Mouse (Mus musculus): ENCODE data around the gene Fam166b. TPM values are rescaled to one million over a fixed set of nuclear protein-coding genes. Genes with fewer than 3 reads are reported as not detected.

The Fam166b gene
- total RNA-seq, 4 experiments from 2014 or later: not detected

DNA sequence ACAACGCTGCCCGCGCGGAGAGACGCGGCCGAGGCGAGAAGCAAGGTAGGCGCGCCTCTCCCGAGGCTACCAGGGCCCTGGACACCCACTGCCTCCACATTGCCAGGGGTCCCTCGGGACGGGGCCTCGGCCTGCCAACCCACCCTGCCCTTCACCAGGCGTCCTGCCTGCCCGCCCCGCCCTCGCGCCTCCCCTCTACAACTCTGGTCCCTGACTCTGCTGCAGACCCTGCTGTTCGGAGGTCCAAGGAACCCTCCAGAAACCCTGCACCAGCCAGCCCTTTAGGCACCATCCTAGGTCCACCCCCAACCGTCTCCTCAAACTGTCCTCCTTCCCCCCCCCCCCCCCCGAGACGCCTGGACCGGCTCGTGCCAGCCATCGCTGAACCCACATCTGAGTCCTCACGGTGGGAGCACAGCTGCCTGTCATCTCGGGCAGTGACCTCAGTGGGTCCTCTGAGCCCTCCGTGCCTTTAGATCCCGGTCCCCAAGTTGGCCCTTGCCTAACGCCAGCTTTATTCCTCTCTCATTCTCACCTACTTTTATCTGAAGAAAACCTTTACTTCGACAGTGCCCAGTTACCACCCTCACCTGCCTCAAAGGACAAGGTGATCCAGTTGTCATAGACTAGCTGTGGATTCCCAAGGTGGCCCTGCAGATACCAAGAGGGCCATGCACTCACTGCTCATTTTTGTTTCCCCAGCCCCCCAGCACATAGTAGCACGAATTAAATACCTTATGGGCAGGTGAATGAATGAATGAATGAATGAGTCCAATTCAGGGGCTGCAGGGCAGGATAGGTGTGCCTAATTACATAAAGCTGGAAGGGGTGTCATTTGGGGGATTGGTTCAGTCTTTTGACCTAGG is 46.5 kb downstream of the Fam166b start:
- DNase-seq (ENCODE audit: low spot score in 2 of 2): no peak

DNA sequence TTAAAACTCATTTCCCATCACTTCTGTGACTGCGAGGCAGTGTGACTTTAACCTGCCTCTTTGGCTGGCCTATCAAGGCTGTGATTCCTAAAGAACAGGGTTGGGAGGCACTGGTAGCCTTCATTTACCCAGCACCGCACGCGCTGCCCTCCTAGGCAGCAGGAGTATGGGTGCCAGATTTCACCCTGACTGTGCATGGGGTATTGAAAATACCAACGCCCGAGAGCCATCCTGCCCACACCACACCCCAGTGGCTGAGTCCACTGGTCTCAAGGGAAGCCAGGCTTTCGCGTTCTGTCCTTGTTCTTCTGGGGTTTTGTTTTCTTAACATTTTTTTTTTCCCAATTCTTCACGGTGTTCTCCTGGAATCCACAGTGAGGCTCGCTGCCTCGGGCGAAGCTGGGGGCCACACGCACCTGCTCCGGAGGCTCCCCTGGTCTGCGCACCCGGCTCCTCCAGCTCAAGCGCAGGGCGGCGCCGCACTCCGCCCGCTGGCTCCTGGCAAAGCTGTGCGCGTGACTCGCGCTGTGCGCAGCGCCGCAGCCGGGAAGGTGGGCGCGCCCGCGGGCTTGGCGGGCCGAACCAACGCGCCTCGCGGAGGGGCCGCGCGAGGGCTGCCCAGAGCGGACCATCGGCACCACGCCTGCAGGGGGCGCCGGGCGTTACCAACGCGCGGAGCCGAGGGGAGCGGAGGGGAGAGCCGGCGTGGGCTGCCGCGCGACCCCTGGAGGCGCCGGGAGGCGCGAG is 47.4 kb downstream of the Fam166b start, which contains the start of gene Rusc2:
Gene Rusc2, plus strand, starts transcription at position 572 of the 747 bp plus-strand sequence.
- DNase-seq (ENCODE audit: low spot score in 2 of 2): peak; percentile 80 to 86

DNA sequence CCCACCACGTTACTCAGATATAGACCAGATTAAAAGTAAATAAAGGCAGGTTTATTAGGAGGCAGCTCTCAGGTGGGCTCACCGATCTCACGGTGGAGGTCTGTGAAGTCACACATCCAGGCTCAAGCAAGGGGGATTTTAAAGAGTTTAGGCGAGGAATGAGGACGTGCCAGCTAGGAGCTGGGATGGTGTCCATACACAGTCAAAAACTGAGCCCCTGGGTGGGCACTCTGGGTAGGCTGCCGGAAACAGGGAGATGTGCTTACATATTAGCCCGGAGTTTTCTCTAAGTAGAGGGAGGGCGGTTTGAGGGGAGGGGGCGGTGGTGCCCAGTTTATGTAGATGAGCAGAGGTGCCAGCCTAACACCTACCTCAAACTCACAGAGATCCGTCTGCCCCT is 48.0 kb downstream of the Fam166b start:
- DNase-seq (ENCODE audit: low spot score in 2 of 2): no peak

DNA sequence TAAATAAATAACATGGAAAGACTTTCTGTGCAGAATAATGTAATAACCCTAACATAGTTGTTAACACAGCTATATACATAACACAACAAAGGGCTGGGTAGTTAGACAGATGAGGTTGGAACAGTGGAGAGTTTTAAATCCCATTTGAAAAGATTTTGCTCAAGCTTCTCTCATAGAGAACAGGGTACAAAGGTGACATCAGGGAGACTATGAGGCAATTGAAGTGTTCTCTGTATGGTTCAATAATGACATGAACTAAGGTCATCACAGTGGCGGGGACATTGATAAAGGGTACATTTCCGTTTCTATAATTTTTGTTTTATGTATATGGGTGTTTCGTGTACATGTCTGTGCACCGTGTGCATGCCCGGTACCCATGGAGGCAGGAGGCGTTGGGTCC is 49.3 kb downstream of the Fam166b start:
- DNase-seq (ENCODE audit: low spot score in 2 of 2): no peak

Other genes starting within 250 kb of the Fam166b start
- gene Atp8b5, start 162.0 kb downstream of the Fam166b start, total RNA-seq (2022): under 1 TPM in 2 of 4 experiments, not detected in 2; 0.05 to 0.07 TPM
- gene Rusc2, start 47.2 kb downstream of the Fam166b start, total RNA-seq (2022): 10 to 100 TPM; 21.5 to 25.4 (median 23.3) TPM
- gene Tesk1, start 12.8 kb upstream of the Fam166b start, total RNA-seq (2022): 10 to 100 TPM; 53.4 to 69.3 (median 59.4) TPM
- not detected for gene Cd72, start 25.5 kb upstream of the Fam166b start, total RNA-seq (2022)
- gene Sit1, start 54.6 kb upstream of the Fam166b start, total RNA-seq (2022): not detected
- 10 to 100 TPM; 19.2 to 34.9 (median 25.5) TPM for gene Ccdc107, start 63.8 kb upstream of the Fam166b start, total RNA-seq (2022)
- not detected for gene Arhgef39, start 70.6 kb upstream of the Fam166b start, total RNA-seq (2022)
- gene Car9, start 77.8 kb upstream of the Fam166b start, total RNA-seq (2022): 1 to 10 TPM; 3.2 to 8.8 (median 3.8) TPM
- 1,000 to 10,000 TPM; 3,728 to 5,173 (median 4,676) TPM for gene Tpm2, start 94.6 kb upstream of the Fam166b start, total RNA-seq (2022)
- gene Creb3, start 133.2 kb upstream of the Fam166b start, total RNA-seq (2022): 10 to 100 TPM; 36.3 to 47.6 (median 41.3) TPM
- gene Tln1, start 133.6 kb upstream of the Fam166b start, total RNA-seq (2022): 10 to 100 TPM; 52.5 to 57.4 (median 56.6) TPM
- gene Rgp1, start 149.6 kb upstream of the Fam166b start, total RNA-seq (2022): 10 to 100 TPM; 22.8 to 26.9 (median 23.5) TPM
- gene Gba2, start 149.7 kb upstream of the Fam166b start, total RNA-seq (2022): 1 to 10 TPM; 3.8 to 4.4 (median 4.2) TPM
- gene Msmp, start 155.4 kb upstream of the Fam166b start, total RNA-seq (2022): not detected
- gene Npr2, start 202.8 kb upstream of the Fam166b start, total RNA-seq (2022): 10 to 100 TPM; 31.1 to 40.6 (median 32.6) TPM
- not detected for gene Spag8, start 224.5 kb upstream of the Fam166b start, total RNA-seq (2022)
- 10 to 100 TPM; 46.4 to 48.6 (median 47.3) TPM for gene Hint2, start 227.3 kb upstream of the Fam166b start, total RNA-seq (2022)
- gene Tmem8b, start 239.8 kb upstream of the Fam166b start, total RNA-seq (2022): 10 to 100 TPM in 2 of 4 experiments, 1 to 10 TPM in 2; 9.5 to 14.4 (median 10.4) TPM
- gene Fam221b, start 240.0 kb upstream of the Fam166b start, total RNA-seq (2022): under 1 TPM in 3 of 4 experiments, not detected in 1; 0.07 to 0.12 (median 0.11) TPM

Data from gastrocnemius, adult 8-10 months (tissue).